Mouse (Mus musculus) heart, adult 2 months (tissue): ENCODE measurements at regions not wholly inside any gene's neighbourhood (a gene's known extent, or its start where the extent isn't known, plus 50 kb on each side); places are given as distances from the start of the nearest gene placed in this dataset.
"Not testable (repeated sequence)": the region's sequence is repeated elsewhere in the genome, so short reads cannot be mapped to it uniquely, and the experiment has no call there.

Experiments used
- DNase-seq, 2 experiments: peaks; one replicate each; pipeline ENCODE4 v3.0.0; 2021
- H3K27ac ChIP-seq: fragments of 200-600 bp; 2 replicates; pipeline ENCODE4 v1.8.1; 2022
- H3K27me3 ChIP-seq: fragments of 200-500 bp; 2 replicates; pipeline ENCODE4 v1.6.1; 2012; ENCODE audit warnings: mild to moderate bottlenecking, low read length, inconsistent platforms, mixed read lengths; ENCODE audit not compliant: control insufficient read depth, insufficient read depth
- H3K36me3 ChIP-seq: fragments of 200-500 bp; 2 replicates; pipeline ENCODE4 v1.6.1; 2012; ENCODE audit warnings: low read length, inconsistent platforms; ENCODE audit not compliant: control insufficient read depth, insufficient read depth
- H3K4me1 ChIP-seq: fragments of 200-500 bp; 2 replicates; pipeline ENCODE4 v1.6.1; 2011; ENCODE audit warnings: low read length; ENCODE audit not compliant: control insufficient read depth, insufficient read depth
- H3K4me3 ChIP-seq: fragments of 200-600 bp; 2 replicates; pipeline ENCODE4 v1.8.1; 2022
- H3K79me2 ChIP-seq: fragments of 200-500 bp; replicated peaks from 2 replicates; pipeline ENCODE4 v1.6.1; 2012; ENCODE audit warnings: mild to moderate bottlenecking, inconsistent platforms, low read length, moderate library complexity, mixed read lengths; ENCODE audit not compliant: control insufficient read depth, insufficient read depth
- H3K9ac ChIP-seq: fragments of 200-500 bp; 2 replicates; pipeline ENCODE4 v1.6.1; 2012; ENCODE audit warnings: low read depth, mild to moderate bottlenecking, control low read depth, inconsistent platforms, low read length, mixed read lengths
- WGBS: fragments of 180-500 bp; shearing (Covaris S2); methylation state at CpG from one replicate; pipeline ENCODE4 v1.1.7; 2018; 5-methylcytosine and 5-hydroxymethylcytosine counted together
- intact Hi-C: fragments of 180-260 bp; cut with DNase I; formaldehyde crosslinking; loops from one replicate; pipeline ENCODE4 v1.15.1; 2025

GRCm38 (mm10) chrX:170735786-170736185 is 63.3 kb downstream of the Asmt start:
- H3K36me3 ChIP-seq, intact Hi-C loops, H3K9ac ChIP-seq, H3K27me3 ChIP-seq, H3K4me1 ChIP-seq, H3K27ac ChIP-seq, H3K4me3 ChIP-seq, H3K79me2 ChIP-seq: not testable (repeated sequence)
- 62% methylated on average over 6 of the region's 6 CpGs for WGBS
- peak; percentile 1 to 13 for DNase-seq

GRCm38 (mm10) chrX:170753507-170754256 is 81.2 kb downstream of the Asmt start:
- H3K36me3 ChIP-seq, intact Hi-C loops, H3K79me2 ChIP-seq, H3K27ac ChIP-seq, H3K27me3 ChIP-seq, H3K4me3 ChIP-seq, DNase-seq, H3K9ac ChIP-seq, H3K4me1 ChIP-seq: not testable (repeated sequence)
- no CpG with 5 or more reads among the region's 3 CpGs for WGBS
